Mouse (Mus musculus): ENCODE measurements around the gene Wdfy3. TPM values are rescaled to one million over a fixed set of nuclear protein-coding genes. Genes with fewer than 3 reads are reported as not detected.
"Not testable (repeated sequence)": the region's sequence is repeated elsewhere in the genome, so short reads cannot be mapped to it uniquely, and the experiment has no call there.

The Wdfy3 gene
- polyA plus RNA-seq, 1 experiment from 2014 or later, result 25.9 TPM

GRCm38 (mm10) chr5:101852116-101852680, 217.5 kb downstream of the Wdfy3 start:
- H3K27ac ChIP-seq (ENCODE audit: low read depth, low read length), result no peak overlapping the region
- no peak overlapping the region for H3K4me3 ChIP-seq (ENCODE audit: low read depth, low read length)
- no peaks in the 10 kb centered on the region for H3K4me1 ChIP-seq (ENCODE audit: control insufficient read depth, insufficient read depth, low read length)
- H3K9me3 ChIP-seq (ENCODE audit: control insufficient read depth, low read length), result no peaks in the 10 kb centered on the region
- no peaks in the 10 kb centered on the region for H3K27me3 ChIP-seq (ENCODE audit: control insufficient read depth, insufficient read depth, low read length)
- peaks cover 44% of the 10 kb centered on the region for H3K36me3 ChIP-seq (ENCODE audit: control insufficient read depth, insufficient read depth, low read length)
- no peak for DNase-seq (ENCODE audit: low spot score, missing footprints)
- ATAC-seq (ENCODE audit: low FRiP score), result no peak
- no peak overlapping the region for H3K9ac ChIP-seq (ENCODE audit: low read length)
- H3K4me2 ChIP-seq, result no peak overlapping the region
- WGBS, result 97% methylated on average over 21 of the region's 21 CpGs

GRCm38 (mm10) chr5:101851133-101851532, 218.6 kb downstream of the Wdfy3 start:
- Histone ChIP-seq H3K27ac (ENCODE audit: low read depth, low read length) (no peak overlapping the region), H3K4me2 (no peak overlapping the region), H3K27me3 (ENCODE audit: control insufficient read depth, insufficient read depth, low read length) (no peaks in the 10 kb centered on the region), H3K4me1 (ENCODE audit: control insufficient read depth, insufficient read depth, low read length) (no peaks in the 10 kb centered on the region), H3K9me3 (ENCODE audit: control insufficient read depth, low read length) (no peaks in the 10 kb centered on the region), H3K4me3 (ENCODE audit: low read depth, low read length) (no peak overlapping the region), H3K9ac (ENCODE audit: low read length) (no peak overlapping the region), H3K36me3 (ENCODE audit: control insufficient read depth, insufficient read depth, low read length) (peaks cover 52% of the 10 kb centered on the region)
- 94% methylated on average over 7 of the region's 7 CpGs for WGBS
- ATAC-seq (ENCODE audit: low FRiP score) (no peak), DNase-seq (ENCODE audit: low spot score, missing footprints) (no peak)

GRCm38 (mm10) chr5:101847762-101848161, 222.0 kb downstream of the Wdfy3 start:
- H3K9ac ChIP-seq (ENCODE audit: low read length), result no peak overlapping the region
- ATAC-seq (ENCODE audit: low FRiP score) (no peak), DNase-seq (ENCODE audit: low spot score, missing footprints) (no peak)
- peaks cover 52% of the 10 kb centered on the region for H3K36me3 ChIP-seq (ENCODE audit: control insufficient read depth, insufficient read depth, low read length)
- H3K4me2 ChIP-seq, result no peak overlapping the region
- H3K9me3 ChIP-seq (ENCODE audit: control insufficient read depth, low read length), result no peaks in the 10 kb centered on the region
- no peaks in the 10 kb centered on the region for H3K4me1 ChIP-seq (ENCODE audit: control insufficient read depth, insufficient read depth, low read length)
- no peak overlapping the region for H3K27ac ChIP-seq (ENCODE audit: low read depth, low read length)
- no peaks in the 10 kb centered on the region for H3K27me3 ChIP-seq (ENCODE audit: control insufficient read depth, insufficient read depth, low read length)
- no peak overlapping the region for H3K4me3 ChIP-seq (ENCODE audit: low read depth, low read length)
- 81% methylated on average over 4 of the region's 4 CpGs for WGBS

GRCm38 (mm10) chr5:101847323-101847722, 222.4 kb downstream of the Wdfy3 start:
- Histone ChIP-seq H3K9me3 (ENCODE audit: control insufficient read depth, low read length) (no peaks in the 10 kb centered on the region), H3K4me2 (no peak overlapping the region), H3K27ac (ENCODE audit: low read depth, low read length) (no peak overlapping the region), H3K36me3 (ENCODE audit: control insufficient read depth, insufficient read depth, low read length) (peaks cover 48% of the 10 kb centered on the region), H3K9ac (ENCODE audit: low read length) (no peak overlapping the region), H3K4me3 (ENCODE audit: low read depth, low read length) (no peak overlapping the region), H3K27me3 (ENCODE audit: control insufficient read depth, insufficient read depth, low read length) (no peaks in the 10 kb centered on the region), H3K4me1 (ENCODE audit: control insufficient read depth, insufficient read depth, low read length) (no peaks in the 10 kb centered on the region)
- WGBS, result 82% methylated on average over 7 of the region's 7 CpGs
- DNase-seq (ENCODE audit: low spot score, missing footprints) (no peak), ATAC-seq (ENCODE audit: low FRiP score) (no peak)

- Histone ChIP-seq H3K4me2 (no peak overlapping the region), H3K4me1 (ENCODE audit: control insufficient read depth, insufficient read depth, low read length) (no peaks in the 10 kb centered on the region), H3K9me3 (ENCODE audit: control insufficient read depth, low read length) (no peaks in the 10 kb centered on the region), H3K27me3 (ENCODE audit: control insufficient read depth, insufficient read depth, low read length) (no peaks in the 10 kb centered on the region), H3K36me3 (ENCODE audit: control insufficient read depth, insufficient read depth, low read length) (peaks cover 50% of the 10 kb centered on the region), H3K4me3 (ENCODE audit: low read depth, low read length) (no peak overlapping the region), H3K27ac (ENCODE audit: low read depth, low read length) (no peak overlapping the region), H3K9ac (ENCODE audit: low read length) (no peak overlapping the region)
- no peak for DNase-seq (ENCODE audit: low spot score, missing footprints)
- ATAC-seq (ENCODE audit: low FRiP score), result no peak
- 94% methylated on average over 8 of the region's 8 CpGs for WGBS
Measured at GRCm38 (mm10) chr5:101845930-101846329, 223.8 kb downstream of the Wdfy3 start.

GRCm38 (mm10) chr5:101845011-101845410, 224.7 kb downstream of the Wdfy3 start:
- ATAC-seq (ENCODE audit: low FRiP score) (no peak), DNase-seq (ENCODE audit: low spot score, missing footprints) (no peak)
- Histone ChIP-seq H3K27ac (ENCODE audit: low read depth, low read length) (no peak overlapping the region), H3K4me2 (no peak overlapping the region), H3K4me1 (ENCODE audit: control insufficient read depth, insufficient read depth, low read length) (no peaks in the 10 kb centered on the region), H3K4me3 (ENCODE audit: low read depth, low read length) (no peak overlapping the region), H3K27me3 (ENCODE audit: control insufficient read depth, insufficient read depth, low read length) (no peaks in the 10 kb centered on the region), H3K36me3 (ENCODE audit: control insufficient read depth, insufficient read depth, low read length) (peaks cover 52% of the 10 kb centered on the region), H3K9me3 (ENCODE audit: control insufficient read depth, low read length) (no peaks in the 10 kb centered on the region), H3K9ac (ENCODE audit: low read length) (no peak overlapping the region)
- 95% methylated on average over 14 of the region's 14 CpGs for WGBS

- ATAC-seq (ENCODE audit: low FRiP score) (no peak), DNase-seq (ENCODE audit: low spot score, missing footprints) (no peak)
- H3K4me3 ChIP-seq (ENCODE audit: low read depth, low read length), result no peak overlapping the region
- H3K9me3 ChIP-seq (ENCODE audit: control insufficient read depth, low read length), result no peaks in the 10 kb centered on the region
- no peaks in the 10 kb centered on the region for H3K27me3 ChIP-seq (ENCODE audit: control insufficient read depth, insufficient read depth, low read length)
- 99% methylated on average over 5 of the region's 5 CpGs for WGBS
- no peak overlapping the region for H3K4me2 ChIP-seq
- H3K9ac ChIP-seq (ENCODE audit: low read length), result no peak overlapping the region
- H3K36me3 ChIP-seq (ENCODE audit: control insufficient read depth, insufficient read depth, low read length), result peaks cover 36% of the 10 kb centered on the region
- no peaks in the 10 kb centered on the region for H3K4me1 ChIP-seq (ENCODE audit: control insufficient read depth, insufficient read depth, low read length)
- no peak overlapping the region for H3K27ac ChIP-seq (ENCODE audit: low read depth, low read length)
Measured at GRCm38 (mm10) chr5:101840476-101840875, 229.2 kb downstream of the Wdfy3 start.

- not testable (repeated sequence) for H3K9me3 ChIP-seq (ENCODE audit: control insufficient read depth, low read length); DNase-seq (ENCODE audit: low spot score, missing footprints); ATAC-seq (ENCODE audit: low FRiP score); H3K4me1 ChIP-seq (ENCODE audit: control insufficient read depth, insufficient read depth, low read length); H3K4me3 ChIP-seq (ENCODE audit: low read depth, low read length); H3K27me3 ChIP-seq (ENCODE audit: control insufficient read depth, insufficient read depth, low read length); H3K9ac ChIP-seq (ENCODE audit: low read length); H3K4me2 ChIP-seq; H3K27ac ChIP-seq (ENCODE audit: low read depth, low read length)
- peaks cover 29% of the 10 kb centered on the region for H3K36me3 ChIP-seq (ENCODE audit: control insufficient read depth, insufficient read depth, low read length)
- WGBS, result 95% methylated on average over 2 of the region's 2 CpGs
Measured at GRCm38 (mm10) chr5:101837605-101838004, 232.1 kb downstream of the Wdfy3 start.

- no peak for DNase-seq (ENCODE audit: low spot score, missing footprints)
- no peak for ATAC-seq (ENCODE audit: low FRiP score)
- 97% methylated on average over 11 of the region's 11 CpGs for WGBS
- H3K9me3 ChIP-seq (ENCODE audit: control insufficient read depth, low read length), result no peaks in the 10 kb centered on the region
- H3K4me3 ChIP-seq (ENCODE audit: low read depth, low read length), result no peak overlapping the region
- no peak overlapping the region for H3K4me2 ChIP-seq
- no peak overlapping the region for H3K9ac ChIP-seq (ENCODE audit: low read length)
- no peaks in the 10 kb centered on the region for H3K4me1 ChIP-seq (ENCODE audit: control insufficient read depth, insufficient read depth, low read length)
- H3K27me3 ChIP-seq (ENCODE audit: control insufficient read depth, insufficient read depth, low read length), result no peaks in the 10 kb centered on the region
- H3K27ac ChIP-seq (ENCODE audit: low read depth, low read length), result no peak overlapping the region
- peaks cover 22% of the 10 kb centered on the region for H3K36me3 ChIP-seq (ENCODE audit: control insufficient read depth, insufficient read depth, low read length)
Measured at GRCm38 (mm10) chr5:101836221-101836620, 233.5 kb downstream of the Wdfy3 start.

Data from midbrain, embryonic 11.5 days (tissue).